Mouse (Mus musculus): Measurements from ENCODE around the gene Pde4dip.

The Pde4dip gene

GRCm38 (mm10) chr3:97888168-97888901 is at the start of gene Pde4dip:
Pde4dip (minus strand) TSS chr3:97888707.
- in situ Hi-C loops (cut with MboI, MseI), result no loop called here

GRCm38 (mm10) chr3:97937945-97938266 is 49.4 kb upstream of the Pde4dip start:
- in situ Hi-C loops (cut with MboI, MseI), result loop anchor here (5.0 kb wide), 1 partner anchor 74 kb away; the partner anchor contains the start of gene Notch2

GRCm38 (mm10) chr3:97937068-97937944 is 48.8 kb upstream of the Pde4dip start:
- in situ Hi-C loops (cut with MboI, MseI), result loop anchor here (5.0 kb wide), 1 partner anchor 75 kb away; the partner anchor contains the start of gene Notch2

GRCm38 (mm10) chr3:97934331-97935300 is 46.1 kb upstream of the Pde4dip start:
- in situ Hi-C loops (cut with MboI, MseI), result loop anchor here (5.0 kb wide), 2 partner anchors 33 to 78 kb away; partner anchors contain the start of gene Notch2

GRCm38 (mm10) chr3:97933811-97934210 is 45.3 kb upstream of the Pde4dip start:
- in situ Hi-C loops (cut with MboI, MseI), result loop anchor here (5.0 kb wide), 1 partner anchor 33 kb away; no protein-coding TSS in a partner anchor

GRCm38 (mm10) chr3:97933251-97933650 is 44.7 kb upstream of the Pde4dip start:
- in situ Hi-C loops (cut with MboI, MseI), result loop anchor here (5.0 kb wide), 1 partner anchor 34 kb away; no protein-coding TSS in a partner anchor

GRCm38 (mm10) chr3:97932771-97933170 is 44.3 kb upstream of the Pde4dip start:
- in situ Hi-C loops (cut with MboI, MseI), result loop anchor here (5.0 kb wide), 1 partner anchor 35 kb away; no protein-coding TSS in a partner anchor

GRCm38 (mm10) chr3:97932131-97932530 is 43.6 kb upstream of the Pde4dip start:
- in situ Hi-C loops (cut with MboI, MseI), result loop anchor here (5.0 kb wide), 1 partner anchor 35 kb away; no protein-coding TSS in a partner anchor

GRCm38 (mm10) chr3:97931310-97931885 is 42.9 kb upstream of the Pde4dip start:
- in situ Hi-C loops (cut with MboI, MseI), result loop anchor here (5.0 kb wide), 1 partner anchor 36 kb away; no protein-coding TSS in a partner anchor

- in situ Hi-C loops (cut with MboI, MseI), result loop anchor here (5.0 kb wide), 1 partner anchor 37 kb away; no protein-coding TSS in a partner anchor
These were observed 42.3 kb upstream of the Pde4dip start for GRCm38 (mm10) chr3:97930787-97931158.

- in situ Hi-C loops (cut with MboI, MseI), result loop anchor here (5.0 kb wide), 1 partner anchor 37 kb away; no protein-coding TSS in a partner anchor
These were observed 41.8 kb upstream of the Pde4dip start for GRCm38 (mm10) chr3:97930141-97930786.

- in situ Hi-C loops (cut with MboI, MseI), result loop anchor here (10.0 kb wide), 1 partner anchor 406 kb away; the partner anchor contains the start of gene Phgdh
These were observed 40.7 kb upstream of the Pde4dip start for GRCm38 (mm10) chr3:97928968-97929858.

- in situ Hi-C loops (cut with MboI, MseI), result loop anchor here (10.0 kb wide), 1 partner anchor 407 kb away; the partner anchor contains the start of gene Phgdh
These were observed 38.8 kb upstream of the Pde4dip start for GRCm38 (mm10) chr3:97927322-97927721.

- in situ Hi-C loops (cut with MboI, MseI), result loop anchor here (10.0 kb wide), 1 partner anchor 410 kb away; the partner anchor contains the start of gene Phgdh
These were observed 36.7 kb upstream of the Pde4dip start for GRCm38 (mm10) chr3:97925246-97925645.

GRCm38 (mm10) chr3:97918885-97919550 is 30.5 kb upstream of the Pde4dip start:
- in situ Hi-C loops (cut with MboI, MseI), result loop anchor here (25.0 kb wide), 1 partner anchor 193 kb away; no protein-coding TSS in a partner anchor

- in situ Hi-C loops (cut with MboI, MseI), result loop anchor here (25.0 kb wide), 1 partner anchor 197 kb away; no protein-coding TSS in a partner anchor
These were observed 26.6 kb upstream of the Pde4dip start for GRCm38 (mm10) chr3:97915081-97915480.

- in situ Hi-C loops (cut with MboI, MseI), result loop anchor here (25.0 kb wide), 1 partner anchor 201 kb away; no protein-coding TSS in a partner anchor
These were observed 22.6 kb upstream of the Pde4dip start for GRCm38 (mm10) chr3:97911093-97911492.

- in situ Hi-C loops (cut with MboI, MseI), result loop anchor here (25.0 kb wide), 1 partner anchor 203 kb away; no protein-coding TSS in a partner anchor
These were observed 21.2 kb upstream of the Pde4dip start for GRCm38 (mm10) chr3:97909737-97910136.

All from T-helper 2 cell (primary cell).